Mouse (Mus musculus) ES-Bruce4 (cell line): Measurements from ENCODE around the gene Fam120a.

Experiments used
- CTCF ChIP-seq: IDR thresholded peaks from one replicate; pipeline ENCODE4 v1.8.1; 2011; ENCODE audit warnings: low read depth, low read length
- EP300 ChIP-seq: IDR thresholded peaks from 2 replicates; pipeline ENCODE4 v1.6.1; 2011; ENCODE audit warnings: low read depth, low read length; ENCODE audit not compliant: insufficient read depth
- POLR2A ChIP-seq: IDR thresholded peaks from one replicate; pipeline ENCODE4 v1.8.1; 2011; ENCODE audit warnings: low read length; ENCODE audit not compliant: insufficient read depth

- TF ChIP-seq CTCF = no peak
- no peak for TF ChIP-seq POLR2A
- no peak for TF ChIP-seq EP300
Observed at GRCm38 (mm10) chr13:49001691-49002090, 33.9 kb upstream of the Fam120a start.
